Mouse (Mus musculus): Measurements from ENCODE around the gene Alox5ap.

The Alox5ap gene

GRCm38 (mm10) chr5:149261449-149261848 is 3.1 kb upstream of the Alox5ap start:
- no peak for DNase-seq

- DNase-seq, result peak; percentile 62
Measured at GRCm38 (mm10) chr5:149261866-149262265, 2.7 kb upstream of the Alox5ap start.

GRCm38 (mm10) chr5:149264878-149265279 is 312 bp downstream of the Alox5ap start:
- DNase-seq, result no peak

- DNase-seq, result peak; percentile 50
Measured at GRCm38 (mm10) chr5:149266761-149267221, 2.2 kb downstream of the Alox5ap start.

- DNase-seq, result no peak
Measured at GRCm38 (mm10) chr5:149267493-149267892, 2.9 kb downstream of the Alox5ap start.

GRCm38 (mm10) chr5:149271291-149271690 is 6.7 kb downstream of the Alox5ap start:
- no peak for DNase-seq

- DNase-seq, result peak; percentile 64
Measured at GRCm38 (mm10) chr5:149272535-149272934, 8.0 kb downstream of the Alox5ap start.

- peak; percentile 50 for DNase-seq
Measured at GRCm38 (mm10) chr5:149274390-149275104, 10.0 kb downstream of the Alox5ap start.

- DNase-seq, result peak; percentile 54
Measured at GRCm38 (mm10) chr5:149275105-149275494, 10.5 kb downstream of the Alox5ap start.

- DNase-seq, result peak; percentile 51
Measured at GRCm38 (mm10) chr5:149277529-149277928, 13.0 kb downstream of the Alox5ap start.

GRCm38 (mm10) chr5:149279273-149279844 is 14.8 kb downstream of the Alox5ap start:
- no peak for DNase-seq

GRCm38 (mm10) chr5:149283009-149283408 is 18.4 kb downstream of the Alox5ap start:
- peak; percentile 76 for DNase-seq

GRCm38 (mm10) chr5:149283821-149284220 is 19.3 kb downstream of the Alox5ap start:
- DNase-seq, result no peak

GRCm38 (mm10) chr5:149286021-149286420 is 21.5 kb downstream of the Alox5ap start:
- DNase-seq, result no peak

- no peak for DNase-seq
Measured at GRCm38 (mm10) chr5:149287148-149288038, 22.8 kb downstream of the Alox5ap start.

GRCm38 (mm10) chr5:149291266-149291665 is 26.7 kb downstream of the Alox5ap start:
- no peak for DNase-seq

- DNase-seq, result no peak
Measured at GRCm38 (mm10) chr5:149293071-149293470, 28.5 kb downstream of the Alox5ap start.

GRCm38 (mm10) chr5:149296808-149297207 is 32.2 kb downstream of the Alox5ap start:
- DNase-seq, result no peak

GRCm38 (mm10) chr5:149297464-149297863 is 32.9 kb downstream of the Alox5ap start:
- DNase-seq, result peak; percentile 47

GRCm38 (mm10) chr5:149298234-149298633 is 33.7 kb downstream of the Alox5ap start:
- DNase-seq, result no peak

GRCm38 (mm10) chr5:149312884-149313652 is 48.5 kb downstream of the Alox5ap start:
- peak; percentile 84 for DNase-seq

GRCm38 (mm10) chr5:149314514-149315081 is 50.0 kb downstream of the Alox5ap start:
- no peak for DNase-seq

Measured in thymus, postnatal 4 days (tissue).